Mouse (Mus musculus) C2C12 (cell line): ENCODE measurements around the gene Mgmt.

ENCODE experiments used
- CEBPB ChIP-seq: IDR thresholded peaks from one replicate; pipeline ENCODE4 v1.6.1; 2011; ENCODE audit warnings: low read depth, mild to moderate bottlenecking, control low read depth, moderate library complexity
- CTCF ChIP-seq: IDR thresholded peaks from one replicate; pipeline ENCODE4 v1.5.1; 2011; ENCODE audit not compliant: control insufficient read depth, insufficient read depth, insufficient read length
- USF1 ChIP-seq: IDR thresholded peaks from one replicate; pipeline ENCODE4 v1.6.1; 2011; ENCODE audit warnings: low read depth, mild to moderate bottlenecking, control low read depth, moderate library complexity

DNA sequence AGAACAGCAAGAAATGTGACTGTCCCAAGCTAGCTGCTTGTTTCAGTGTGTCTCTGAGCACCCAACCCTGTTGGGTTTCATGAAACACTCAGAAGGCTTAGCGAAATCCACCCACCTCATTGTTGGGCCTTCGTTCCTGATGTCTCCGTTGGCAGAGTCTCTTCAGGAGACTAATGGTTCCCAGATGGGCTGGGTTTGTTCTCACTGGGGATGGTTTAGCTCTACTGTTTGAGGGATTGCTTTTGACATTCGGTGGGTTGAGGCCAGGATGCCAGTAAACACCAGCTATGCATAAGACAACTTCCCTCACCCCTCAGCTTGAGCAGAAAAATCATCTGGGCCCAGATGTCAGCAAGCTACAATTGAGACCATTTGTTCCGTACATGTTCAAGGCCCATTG, 39.9 kb downstream of the Mgmt start:
- TF ChIP-seq CTCF: no peak
- TF ChIP-seq USF1: no peak
- TF ChIP-seq CEBPB: no peak
